Comparison of ENCODE assay signal across 8 mouse cellular contexts in genomic region chr19:47315091-47315916, GRCm38 (mm10).
DNase-seq lines count a peak whose midpoint lies in the region; ATAC-seq lines count a peak whose summit lies in the region.

No protein-coding gene starts in this region.

- H3K9ac ChIP-seq in heart, embryonic 11.5 days (ENCODE audit: low read depth, low read length), result peak overlapping the region; percentile 90
- H3K9ac ChIP-seq in forebrain, embryonic 11.5 days (ENCODE audit: low read length), result peak overlapping the region; percentile 72
- no peak overlapping the region for H3K9ac ChIP-seq in liver, embryonic 13.5 days

- WGBS in heart, embryonic 11.5 days (ENCODE audit: insufficient replicate concordance), result 42% methylated on average over 14 of the region's 14 CpGs
- WGBS in forebrain, embryonic 11.5 days, result 57% methylated on average over 14 of the region's 14 CpGs
- WGBS in liver, embryonic 13.5 days (ENCODE audit: insufficient replicate concordance), result 53% methylated on average over 14 of the region's 14 CpGs

- H3K36me3 ChIP-seq in heart, embryonic 11.5 days (ENCODE audit: control insufficient read depth, insufficient read depth, low read length), result peaks cover 5% of the 10 kb centered on the region; the same call in 1 of the 2 replicates
- H3K36me3 ChIP-seq in forebrain, embryonic 11.5 days (ENCODE audit: control insufficient read depth, insufficient read depth, low read length), result no peaks in the 10 kb centered on the region
- H3K36me3 ChIP-seq in liver, embryonic 13.5 days, result no peaks in the 10 kb centered on the region

- H3K4me2 ChIP-seq in heart, embryonic 11.5 days, result peak overlapping the region; percentile 96
- H3K4me2 ChIP-seq in forebrain, embryonic 11.5 days (ENCODE audit: low read depth, low read length, severe bottlenecking), result peak overlapping the region; percentile 74
- H3K4me2 ChIP-seq in liver, embryonic 13.5 days, result peak overlapping the region; percentile 58; the same call in 1 of the 2 replicates

- ATAC-seq in heart, embryonic 11.5 days (replicated peaks; ENCODE audit: insufficient number of reproducible peaks, low FRiP score, low TSS enrichment), result no peak
- no peak; the same call in 1 of the 2 replicates for ATAC-seq in forebrain, embryonic 11.5 days (replicated peaks; ENCODE audit: low FRiP score)
- ATAC-seq in liver, embryonic 13.5 days (ENCODE audit: low read depth), result no peak

- no peaks in the 10 kb centered on the region for H3K9me3 ChIP-seq in heart, embryonic 11.5 days (replicated peaks; ENCODE audit: control insufficient read depth, low read length)
- H3K9me3 ChIP-seq in forebrain, embryonic 11.5 days (ENCODE audit: control insufficient read depth, low read length), result no peaks in the 10 kb centered on the region
- H3K9me3 ChIP-seq in liver, embryonic 13.5 days (replicated peaks), result no peaks in the 10 kb centered on the region

- H3K4me1 ChIP-seq in heart, embryonic 11.5 days (ENCODE audit: control insufficient read depth, insufficient read depth, low read length), result peaks cover 94% of the 10 kb centered on the region
- H3K4me1 ChIP-seq in forebrain, embryonic 11.5 days (replicated peaks; ENCODE audit: control insufficient read depth, insufficient read depth, low read length), result peaks cover 23% of the 10 kb centered on the region
- H3K4me1 ChIP-seq in liver, embryonic 13.5 days (replicated peaks), result peaks cover 40% of the 10 kb centered on the region

- no peak for DNase-seq in heart, postnatal 14 days
- peak; percentile 96 for DNase-seq in 3T3-L1 (ENCODE audit: low read depth, low spot score)
- peak; percentile 48 for DNase-seq in forebrain, embryonic 11.5 days (ENCODE audit: low spot score)
- no peak for DNase-seq in liver, embryonic 13.5 days
- DNase-seq in adrenal gland, adult 2 months, result no peak
- no peak for DNase-seq in cerebellum, postnatal 36 days
- no peak for DNase-seq in layer of hippocampus, adult 9-10 months (ENCODE audit: low spot score)

- no peaks in the 10 kb centered on the region for H3K27me3 ChIP-seq in heart, embryonic 11.5 days (ENCODE audit: control insufficient read depth, insufficient read depth, low read length)
- no peaks in the 10 kb centered on the region for H3K27me3 ChIP-seq in forebrain, embryonic 11.5 days (ENCODE audit: control insufficient read depth, insufficient read depth, low read length)
- peaks cover 32% of the 10 kb centered on the region for H3K27me3 ChIP-seq in liver, embryonic 13.5 days

- H3K27ac ChIP-seq in heart, embryonic 11.5 days (ENCODE audit: low read depth, low read length), result peak overlapping the region; percentile 90
- peak overlapping the region; percentile 15 for H3K27ac ChIP-seq in forebrain, embryonic 11.5 days (ENCODE audit: low read depth, low read length)
- no peak overlapping the region for H3K27ac ChIP-seq in liver, embryonic 13.5 days

- intact Hi-C loops in heart, postnatal 14 days (cut with DNase I), result loop anchor here (2.0 kb wide), 1 partner anchor 35 kb away; no protein-coding TSS in a partner anchor

- H3K4me3 ChIP-seq in heart, embryonic 11.5 days (ENCODE audit: low read depth, low read length), result peak overlapping the region; percentile 60; the same call in 1 of the 2 replicates
- no peak overlapping the region for H3K4me3 ChIP-seq in forebrain, embryonic 11.5 days (ENCODE audit: low read depth, low read length)
- H3K4me3 ChIP-seq in liver, embryonic 13.5 days (replicated peaks), result no peak overlapping the region

Comparison
In these comparisons a context has a peak if more than half of its experiments do, and no peak if none do; other contexts are left out.
1. DNase-seq: peak in 3T3-L1 (single experiment) and forebrain, embryonic 11.5 days (single experiment); none in heart, postnatal 14 days (0 of 2), liver, embryonic 13.5 days (single experiment), adrenal gland, adult 2 months (single experiment), cerebellum, postnatal 36 days (0 of 2) and layer of hippocampus, adult 9-10 months (single experiment).
2. Peak in every context shown above with its lines, with median percentiles within 50 percentile points of each other: H3K4me2 ChIP-seq.